Mouse (Mus musculus) kidney, postnatal 0 days (tissue): ENCODE measurements around the gene Rrn3. TPM values are rescaled to one million over a fixed set of nuclear protein-coding genes. Genes with fewer than 3 reads are reported as not detected.

Source experiments
- ATAC-seq: fragments of 200-750 bp; cut with Nextera tagmentation; replicated peaks from 2 replicates; pipeline ENCODE4 v1.8.0; 2017; ENCODE audit warnings: low read depth, moderate number of reproducible peaks, moderate TSS enrichment, moderate library complexity; ENCODE audit not compliant: low FRiP score
- DNase-seq: peaks from one replicate; pipeline ENCODE4 v3.0.0-alpha.2; 2016; ENCODE audit warnings: low spot score
- H3K27ac ChIP-seq: fragments of 300-500 bp; sonication (generic); 2 replicates; pipeline ENCODE4 v1.5.1; 2014; ENCODE audit warnings: mild to moderate bottlenecking
- H3K27me3 ChIP-seq: fragments of 300-500 bp; sonication (generic); 2 replicates; pipeline ENCODE4 v1.6.1; 2014; ENCODE audit warnings: low read length, mixed read lengths; ENCODE audit not compliant: insufficient read depth
- H3K36me3 ChIP-seq: fragments of 300-500 bp; sonication (generic); 2 replicates; pipeline ENCODE4 v1.6.1; 2014; ENCODE audit warnings: low read length, mixed read lengths; ENCODE audit not compliant: insufficient read depth
- H3K4me1 ChIP-seq: fragments of 300-500 bp; sonication (generic); replicated peaks from 2 replicates; pipeline ENCODE4 v1.6.1; 2014; ENCODE audit warnings: antibody characterized with exemption, low read length, mixed read lengths; ENCODE audit not compliant: insufficient read depth
- H3K4me2 ChIP-seq: fragments of 300-500 bp; sonication (generic); 2 replicates; pipeline ENCODE4 v1.6.1; 2014; ENCODE audit warnings: mild to moderate bottlenecking, low read length, moderate library complexity, mixed read lengths
- H3K4me3 ChIP-seq: fragments of 300-500 bp; sonication (generic); replicated peaks from 2 replicates; pipeline ENCODE4 v1.5.1; 2014; ENCODE audit warnings: low read depth, low read length
- H3K9ac ChIP-seq: fragments of 300-500 bp; sonication (generic); 2 replicates; pipeline ENCODE4 v1.6.1; 2014; ENCODE audit warnings: low read depth, low read length
- H3K9me3 ChIP-seq: fragments of 300-500 bp; sonication (generic); replicated peaks from 2 replicates; pipeline ENCODE4 v1.6.1; 2016; ENCODE audit warnings: low read length, inconsistent platforms, mixed read lengths
- CTCF ChIP-seq: IDR thresholded peaks from 2 replicates; pipeline ENCODE4 v1.5.1; 2016; ENCODE audit warnings: antibody characterized with exemption, low read depth, mild to moderate bottlenecking, moderate library complexity
- whole genome bisulfite sequencing: fragments of 180-500 bp; shearing (Covaris S2); extraction: QIAGEN DNeasy Blood & Tissue Kit; methylation state at CpG from one replicate; pipeline ENCODE4 v1.1.7; 2014; 5-methylcytosine and 5-hydroxymethylcytosine counted together
- microRNA-seq: library from miRNA; unstranded; fragments of <30 nt; microRNA quantifications from one replicate; pipeline ENCODE4, GENCODE M21; 2016
- polyA plus RNA-seq: library from polyadenylated mRNA; unstranded; fragments of >200 nt; fragmentation: Nextera tagmentation; extraction: Ambion mirVana; gene quantifications from 2 replicates; pipeline ENCODE4 v1.2.1, GENCODE M21; 2015

Gene Rrn3
- polyA plus RNA-seq, 1 experiment from 2014 or later = 47.0 TPM

DNA sequence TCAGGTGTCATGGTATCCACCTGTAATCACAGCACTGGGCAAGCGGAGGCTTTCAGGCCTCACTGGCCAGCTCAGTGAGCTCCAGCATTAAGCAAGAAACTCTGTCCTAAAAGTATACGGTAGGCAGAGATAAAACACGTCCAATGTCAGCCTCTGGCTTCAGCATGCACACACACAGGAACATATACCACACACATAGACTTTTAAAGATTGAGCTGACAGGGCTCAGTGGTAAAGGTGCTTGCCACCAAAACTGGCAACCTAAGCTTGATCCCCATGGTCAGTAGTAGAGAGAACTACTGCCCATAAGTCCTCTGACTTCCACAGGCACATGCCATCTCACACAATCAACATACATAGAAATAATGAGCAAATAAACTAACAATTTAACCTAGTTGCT lies 60.4 kb downstream of the Rrn3 start:
- no peaks in the 10 kb centered on the region for H3K9me3 ChIP-seq
- DNase-seq = no peak
- H3K4me2 ChIP-seq = no peak overlapping the region
- no peaks in the 10 kb centered on the region for H3K4me1 ChIP-seq
- TF ChIP-seq CTCF = no peak
- peaks cover 37% of the 10 kb centered on the region for H3K36me3 ChIP-seq
- no peak overlapping the region for H3K4me3 ChIP-seq
- H3K27me3 ChIP-seq = no peaks in the 10 kb centered on the region
- no peak for ATAC-seq
- no peak overlapping the region for H3K27ac ChIP-seq
- 96% methylated on average over 3 of the region's 3 CpGs for WGBS
- H3K9ac ChIP-seq = no peak overlapping the region

DNA sequence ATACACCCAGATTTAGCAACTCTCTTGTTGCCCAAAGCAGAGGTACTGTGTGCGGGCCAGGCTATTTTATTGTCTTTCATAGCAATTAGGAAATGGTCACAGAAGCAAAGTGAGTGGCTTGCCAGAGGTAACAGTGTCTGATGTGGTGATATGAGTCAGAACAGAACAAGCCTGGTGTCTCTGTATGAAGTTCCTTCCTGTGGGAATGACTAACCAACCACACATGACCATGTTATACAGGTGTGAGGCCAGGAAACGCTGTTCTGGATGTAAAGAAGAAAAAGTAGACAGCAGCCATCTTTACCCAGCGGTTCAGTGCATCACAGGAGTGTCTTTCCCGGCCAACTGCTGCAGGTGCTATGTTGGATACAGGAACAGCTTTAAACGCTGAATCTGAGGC lies 64.5 kb downstream of the Rrn3 start:
- Histone ChIP-seq H3K27ac (no peak overlapping the region), H3K27me3 (no peaks in the 10 kb centered on the region), H3K4me1 (no peaks in the 10 kb centered on the region), H3K9ac (no peak overlapping the region), H3K36me3 (peaks cover 20% of the 10 kb centered on the region; the same call in 1 of the 2 replicates), H3K4me2 (no peak overlapping the region), H3K4me3 (no peak overlapping the region), H3K9me3 (no peaks in the 10 kb centered on the region)
- no peak for TF ChIP-seq CTCF
- DNase-seq (no peak), ATAC-seq (no peak)
- WGBS = 97% methylated on average over 5 of the region's 5 CpGs

DNA sequence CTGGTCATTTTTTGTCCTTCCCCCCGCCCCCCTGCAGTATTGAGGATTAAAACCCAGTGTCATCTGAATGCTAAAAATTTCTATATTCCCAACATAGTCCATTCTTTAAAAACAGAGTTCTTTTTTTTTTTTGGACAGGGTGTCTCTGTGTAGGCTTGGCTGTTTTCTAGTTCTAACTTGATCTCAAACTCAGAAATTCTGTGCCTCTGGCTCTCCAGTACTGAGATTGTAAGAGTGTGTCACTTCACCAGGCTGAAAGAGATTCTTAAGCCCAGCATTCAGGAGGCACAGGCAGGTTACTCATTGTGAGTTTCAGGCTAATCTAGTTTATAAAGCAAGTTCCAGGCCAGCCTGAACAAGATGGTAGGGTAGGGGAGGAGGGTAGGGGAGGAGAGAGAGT lies 66.2 kb downstream of the Rrn3 start:
- TF ChIP-seq CTCF = no peak
- Histone ChIP-seq H3K4me3 (no peak overlapping the region), H3K9ac (no peak overlapping the region), H3K4me2 (no peak overlapping the region), H3K36me3 (peaks cover 20% of the 10 kb centered on the region; the same call in 1 of the 2 replicates), H3K4me1 (no peaks in the 10 kb centered on the region), H3K27me3 (no peaks in the 10 kb centered on the region), H3K27ac (no peak overlapping the region), H3K9me3 (no peaks in the 10 kb centered on the region)
- WGBS = 94% methylated on average over 1 of the region's 1 CpGs
- DNase-seq (no peak), ATAC-seq (no peak)

DNA sequence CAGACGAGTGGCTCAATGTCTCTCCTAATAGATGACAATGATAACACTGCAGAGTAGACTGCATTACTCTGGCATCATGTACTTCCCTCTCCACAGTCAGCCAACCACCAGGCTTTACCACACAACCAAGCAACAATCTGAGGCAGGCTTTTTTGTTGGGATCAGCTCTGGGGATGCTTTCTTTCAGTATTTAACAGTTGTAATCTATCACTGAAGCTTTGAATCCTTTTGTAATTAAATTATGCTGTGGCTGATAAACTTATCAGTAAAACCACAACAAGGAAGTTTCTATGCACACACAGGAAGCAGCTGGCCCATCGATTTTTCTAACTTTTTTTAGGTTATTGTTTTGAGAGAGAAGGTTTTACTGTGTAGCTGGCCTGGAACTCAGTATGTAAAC lies 67.8 kb downstream of the Rrn3 start:
- Histone ChIP-seq H3K4me3 (no peak overlapping the region), H3K9ac (no peak overlapping the region), H3K27ac (no peak overlapping the region), H3K9me3 (no peaks in the 10 kb centered on the region), H3K4me1 (no peaks in the 10 kb centered on the region), H3K4me2 (no peak overlapping the region), H3K27me3 (no peaks in the 10 kb centered on the region), H3K36me3 (peaks cover 20% of the 10 kb centered on the region; the same call in 1 of the 2 replicates)
- DNase-seq (no peak), ATAC-seq (no peak)
- WGBS = 58% methylated on average over 2 of the region's 2 CpGs
- no peak for TF ChIP-seq CTCF

DNA sequence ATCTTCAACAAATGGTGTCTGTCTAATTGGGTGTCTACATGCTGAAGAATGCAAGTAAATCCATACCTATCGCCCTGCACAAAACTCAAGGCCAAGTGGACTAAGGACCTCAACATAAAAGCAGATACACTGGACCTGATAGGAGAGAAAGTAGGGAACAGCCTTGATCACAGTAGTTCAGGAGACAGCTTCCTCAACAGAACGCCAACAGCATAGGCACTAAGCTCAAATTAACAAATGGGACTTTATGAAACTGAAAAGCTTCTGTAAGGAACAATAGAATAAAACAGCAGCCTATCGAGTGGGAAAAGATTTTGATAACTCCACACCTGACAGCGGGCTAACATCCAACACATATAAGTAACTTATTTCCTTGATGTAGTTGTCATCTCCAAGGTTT lies 70.9 kb downstream of the Rrn3 start:
- H3K36me3 ChIP-seq = peaks cover 18% of the 10 kb centered on the region; the same call in 1 of the 2 replicates
- no peak for ATAC-seq

DNA sequence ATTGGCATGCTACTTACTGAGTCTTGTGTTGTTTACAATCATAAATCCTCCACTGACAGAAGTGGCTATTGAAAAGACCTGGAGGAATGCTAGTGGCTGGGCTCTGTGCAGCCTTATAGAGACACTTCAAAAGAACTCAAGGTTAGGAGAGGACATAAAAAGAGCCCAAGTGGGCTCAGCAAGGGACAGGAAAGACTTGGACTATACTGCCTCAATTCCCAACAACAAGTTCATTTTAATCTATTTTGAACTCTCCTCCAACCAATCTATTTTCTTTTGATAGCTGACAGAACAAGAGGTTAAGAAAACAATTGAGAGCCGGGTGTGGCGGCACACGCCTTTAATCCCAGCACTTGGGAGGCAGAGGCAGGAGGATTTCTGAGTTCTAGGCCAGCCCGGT lies 73.4 kb downstream of the Rrn3 start:
- WGBS = 91% methylated on average over 4 of the region's 4 CpGs

More for the DNA sequence above, 70.9 kb downstream of the Rrn3 start:
- no peaks in the 10 kb centered on the region for H3K4me1 ChIP-seq
- H3K4me3 ChIP-seq = no peak overlapping the region
- no peak for DNase-seq
- H3K27me3 ChIP-seq = no peaks in the 10 kb centered on the region
- TF ChIP-seq CTCF = no peak
- WGBS = 97% methylated on average over 4 of the region's 4 CpGs
- no peak overlapping the region for H3K27ac ChIP-seq
- no peaks in the 10 kb centered on the region for H3K9me3 ChIP-seq
- no peak overlapping the region for H3K4me2 ChIP-seq
- H3K9ac ChIP-seq = no peak overlapping the region

More for the DNA sequence above, 73.4 kb downstream of the Rrn3 start:
- Histone ChIP-seq H3K9ac (no peak overlapping the region), H3K36me3 (peaks cover 20% of the 10 kb centered on the region), H3K27me3 (no peaks in the 10 kb centered on the region), H3K9me3 (no peaks in the 10 kb centered on the region), H3K4me2 (no peak overlapping the region), H3K4me1 (no peaks in the 10 kb centered on the region), H3K4me3 (no peak overlapping the region), H3K27ac (no peak overlapping the region)
- DNase-seq = no peak
- ATAC-seq = no peak
- no peak for TF ChIP-seq CTCF

Small RNA genes lying within 50 kb of the gene (microRNA-seq; reads per million reads assigned to microRNA genes)
- gene Gm27734 = not detected

Other genes starting within 250 kb of the Rrn3 start
- gene Parn, start 112.5 kb upstream of the Rrn3 start, polyA plus RNA-seq = 39.9 and 42.8 TPM in 2 replicates
- gene Bfar, start 108.8 kb upstream of the Rrn3 start, polyA plus RNA-seq = 36.0 and 40.8 TPM in 2 replicates
- gene 3110001I22Rik, start 108.8 kb upstream of the Rrn3 start, polyA plus RNA-seq = 4.2 and 4.5 TPM in 2 replicates
- 0.28 TPM in 1 of 2 replicates, not detected in the other for gene Pla2g10, start 49.7 kb upstream of the Rrn3 start, polyA plus RNA-seq
- gene Ntan1, start 38.1 kb downstream of the Rrn3 start, polyA plus RNA-seq = 167 and 169 TPM in 2 replicates
- 58.0 and 59.8 TPM in 2 replicates for gene Pdxdc1, start 122.4 kb downstream of the Rrn3 start, polyA plus RNA-seq
- gene Mpv17l, start 122.5 kb downstream of the Rrn3 start, polyA plus RNA-seq = 23.7 and 27.6 TPM in 2 replicates
- gene 2900011O08Rik, start 205.9 kb downstream of the Rrn3 start, polyA plus RNA-seq = 0.84 and 1.1 TPM in 2 replicates
- 0.22 TPM in 1 of 2 replicates, not detected in the other for gene Ifitm7, start 206.2 kb downstream of the Rrn3 start, polyA plus RNA-seq